Mouse (Mus musculus): Measurements from ENCODE around the gene Tjp2.

Tjp2 gene

DNA sequence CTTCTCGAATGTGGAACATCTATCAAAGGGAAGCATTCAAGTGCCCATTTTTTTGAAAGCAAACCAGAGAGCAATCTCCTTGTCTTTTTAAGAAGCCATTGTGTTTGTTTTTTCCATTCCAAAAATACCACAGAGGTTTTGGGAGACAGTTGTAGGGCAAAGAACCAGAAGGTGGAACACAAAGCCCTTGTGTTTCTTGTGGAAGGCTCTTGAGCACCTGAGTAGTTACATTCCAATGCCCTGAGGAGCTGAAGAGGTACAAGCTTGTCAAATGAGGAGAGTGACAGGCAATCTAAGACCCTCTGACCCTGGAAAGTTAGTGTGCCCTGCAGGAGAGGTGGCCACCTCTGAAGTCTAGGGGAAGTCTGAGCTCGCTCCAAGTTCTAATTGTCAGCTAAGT, 174.3 kb downstream of the Tjp2 start:
- DNase-seq = no peak

DNA sequence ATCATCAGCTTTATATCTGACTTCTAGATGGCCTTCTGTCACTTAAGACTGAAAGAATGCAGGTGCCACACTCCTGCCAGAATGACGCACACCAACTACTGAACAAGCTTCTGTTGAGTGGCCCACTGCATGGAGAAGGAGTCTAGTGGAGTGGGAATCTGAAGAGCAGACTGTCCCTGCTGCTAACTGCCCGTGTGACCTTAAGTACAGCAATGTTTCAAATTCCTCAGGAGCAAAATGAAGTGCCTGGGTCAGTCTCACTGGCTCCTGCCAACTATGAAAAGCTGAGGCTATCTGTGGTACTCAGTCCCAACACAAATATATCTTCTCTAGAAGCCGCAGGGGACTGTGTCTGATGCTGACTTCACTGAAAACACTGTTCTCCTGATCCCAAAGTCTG, 175.5 kb downstream of the Tjp2 start:
- no peak for DNase-seq

DNA sequence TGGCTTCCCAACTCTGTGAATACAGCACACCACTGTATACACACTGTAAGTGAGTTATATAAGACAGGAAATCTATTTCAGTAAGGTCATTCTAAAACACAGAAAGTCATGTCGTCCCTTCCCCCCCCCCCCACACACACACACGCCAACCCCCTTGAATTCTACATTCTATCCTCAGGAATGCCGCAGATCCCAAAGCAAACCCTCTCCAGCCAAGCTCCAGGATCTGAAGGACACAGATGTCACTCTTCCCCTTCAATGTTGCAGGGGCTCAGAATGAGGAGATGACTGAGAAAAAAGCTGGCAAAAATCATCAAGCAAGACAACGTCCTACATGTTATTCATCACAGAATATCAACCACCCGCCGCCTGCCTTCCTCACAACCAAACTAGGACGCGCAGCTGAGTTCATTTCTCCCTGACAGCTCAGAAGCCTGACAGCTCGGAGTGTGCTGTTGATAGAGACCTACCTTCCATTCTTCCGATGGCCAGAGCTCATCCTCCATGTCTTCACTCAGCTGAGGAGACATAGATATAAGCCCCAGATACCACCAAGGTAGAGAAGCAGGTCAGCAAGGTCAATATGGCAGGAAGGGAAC, 178.3 kb downstream of the Tjp2 start:
- no peak for DNase-seq
